Mouse (Mus musculus): ENCODE measurements at regions not wholly inside any gene's neighbourhood (a gene's known extent, or its start where the extent isn't known, plus 50 kb on each side); places are given as distances from the start of the nearest gene placed in this dataset.

DNA sequence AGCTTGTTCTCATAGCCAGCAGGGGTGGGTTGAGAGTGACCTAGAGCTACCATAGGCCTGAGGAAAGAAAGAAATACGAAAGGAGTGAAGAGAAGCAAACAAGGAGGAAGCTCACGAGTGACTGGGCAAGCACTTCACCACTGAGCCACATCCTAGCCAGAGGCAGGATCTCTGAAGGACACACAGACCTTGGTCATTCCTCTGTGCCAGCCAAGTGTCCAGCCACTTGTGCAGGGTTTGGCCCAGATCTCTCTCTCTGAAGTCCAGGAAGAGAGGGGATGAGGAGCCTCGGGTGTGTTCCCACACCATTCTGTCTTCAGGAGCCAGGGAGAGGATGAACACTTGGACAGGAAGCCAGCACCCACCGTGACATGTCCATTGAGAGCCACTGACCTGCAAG lies 271.7 kb upstream of the Prox1 start:
- no peak for TF ChIP-seq POLR2A (IDR thresholded peaks at IDR 0.05; ENCODE audit: control insufficient read depth, low read depth, low read length)
- no peak for TF ChIP-seq CTCF (IDR thresholded peaks at IDR 0.05; ENCODE audit: control insufficient read depth, insufficient read depth, insufficient replicate concordance, low read depth, low read length)
